12 mouse cellular contexts compared by ENCODE assay signal in genomic region chr15:13859193-13859592, GRCm38 (mm10).
DNase-seq lines count a peak whose midpoint lies in the region; ATAC-seq and TF ChIP-seq lines count a peak whose summit lies in the region.
"Had no signal": no experiment of that assay in that cellular context is flagged by ENCODE, and none has a peak within 500 bp of the region (broad histone marks: within the 10 kb centered on the region; RNA-seq: fewer than 3 reads in every experiment).

No protein-coding gene starts in this region.

- H3K27me3 ChIP-seq in hindbrain, embryonic 11.5 days (ENCODE audit: control insufficient read depth, insufficient read depth, low read length): no peaks in the 10 kb centered on the region
- no peaks in the 10 kb centered on the region for H3K27me3 ChIP-seq in hindbrain, embryonic 16.5 days (replicated peaks; ENCODE audit: control insufficient read depth, insufficient read depth, low read length)
- no peaks in the 10 kb centered on the region for H3K27me3 ChIP-seq in lung, embryonic 14.5 days (ENCODE audit: insufficient read depth, low read length)
- H3K27me3 ChIP-seq in hindbrain, postnatal 0 days (ENCODE audit: insufficient read depth, low read length): no peaks in the 10 kb centered on the region
- H3K27me3 ChIP-seq: megakaryocyte, embryonic 14.5 days had no signal

- DNase-seq in hindbrain, embryonic 11.5 days (ENCODE audit: low spot score): no peak
- DNase-seq in lung, embryonic 14.5 days: peak; percentile 54
- DNase-seq in lung, postnatal 14 days: no peak
- DNase-seq in Muller cell, postnatal 12 days (ENCODE audit: inconsistent ontology term): peak; percentile 4
- peak; percentile 54 for DNase-seq in hindbrain, postnatal 0 days (ENCODE audit: low spot score)
- DNase-seq in spleen, postnatal 36 days (ENCODE audit: low spot score in 2 of 2): no peak
- no peak for DNase-seq in heart, adult 11 months
- DNase-seq: adrenal gland, postnatal 25 days; kidney, adult 8-10 months had no signal

- TF ChIP-seq CTCF in lung, embryonic 14.5 days (IDR thresholded peaks at IDR 0.05; ENCODE audit: low read depth): peak; percentile 69
- TF ChIP-seq CTCF in hindbrain, postnatal 0 days (IDR thresholded peaks at IDR 0.05; ENCODE audit: low read depth): peak; percentile 73

- no peaks in the 10 kb centered on the region for H3K9me3 ChIP-seq in hindbrain, embryonic 11.5 days (ENCODE audit: control insufficient read depth, low read length)
- H3K9me3 ChIP-seq in hindbrain, embryonic 16.5 days (ENCODE audit: control insufficient read depth, low read length): no peaks in the 10 kb centered on the region
- no peaks in the 10 kb centered on the region for H3K9me3 ChIP-seq in lung, embryonic 14.5 days (ENCODE audit: low read depth, low read length)
- H3K9me3 ChIP-seq in hindbrain, postnatal 0 days (ENCODE audit: low read length): no peaks in the 10 kb centered on the region
- H3K9me3 ChIP-seq: G1E; megakaryocyte, embryonic 14.5 days had no signal

- no peak overlapping the region for H3K4me2 ChIP-seq in hindbrain, embryonic 11.5 days (replicated peaks; ENCODE audit: low read depth, low read length)
- no peak overlapping the region for H3K4me2 ChIP-seq in hindbrain, embryonic 16.5 days (ENCODE audit: low read length)
- no peak overlapping the region for H3K4me2 ChIP-seq in lung, embryonic 14.5 days
- no peak overlapping the region for H3K4me2 ChIP-seq in hindbrain, postnatal 0 days (ENCODE audit: low read depth, low read length)

- no peak overlapping the region for H3K9ac ChIP-seq in hindbrain, embryonic 11.5 days (ENCODE audit: low read depth, low read length)
- no peak overlapping the region for H3K9ac ChIP-seq in hindbrain, embryonic 16.5 days (ENCODE audit: low read depth, low read length)
- H3K9ac ChIP-seq in lung, embryonic 14.5 days: no peak overlapping the region
- no peak overlapping the region for H3K9ac ChIP-seq in hindbrain, postnatal 0 days (replicated peaks; ENCODE audit: low read length)

- ATAC-seq in hindbrain, embryonic 11.5 days (ENCODE audit: low FRiP score): 0 out of 2 replicates have a peak, but pooled peaks have one; percentile 35
- no peak for ATAC-seq in hindbrain, embryonic 16.5 days
- ATAC-seq in lung, embryonic 14.5 days (ENCODE audit: insufficient read depth): 0 out of 2 replicates have a peak, but pooled peaks have one; percentile 56
- no peak for ATAC-seq in hindbrain, postnatal 0 days

- H3K4me3 ChIP-seq in hindbrain, embryonic 11.5 days (ENCODE audit: low read depth, low read length): no peak overlapping the region
- no peak overlapping the region for H3K4me3 ChIP-seq in hindbrain, embryonic 16.5 days (ENCODE audit: low read length)
- H3K4me3 ChIP-seq in lung, embryonic 14.5 days (ENCODE audit: low read depth, low read length): no peak overlapping the region
- no peak overlapping the region for H3K4me3 ChIP-seq in hindbrain, postnatal 0 days (ENCODE audit: low read length)
- H3K4me3 ChIP-seq: megakaryocyte, embryonic 14.5 days had no signal

- WGBS in hindbrain, embryonic 11.5 days: 94% methylated on average over 1 of the region's 1 CpGs
- 89% methylated on average over 1 of the region's 1 CpGs for WGBS in hindbrain, embryonic 16.5 days
- WGBS in lung, embryonic 14.5 days: 78% methylated on average over 1 of the region's 1 CpGs
- 94% methylated on average over 1 of the region's 1 CpGs for WGBS in hindbrain, postnatal 0 days

- H3K36me3 ChIP-seq in hindbrain, embryonic 11.5 days (ENCODE audit: control insufficient read depth, insufficient read depth, low read length): no peaks in the 10 kb centered on the region
- no peaks in the 10 kb centered on the region for H3K36me3 ChIP-seq in hindbrain, embryonic 16.5 days (ENCODE audit: control insufficient read depth, insufficient read depth, low read length)
- no peaks in the 10 kb centered on the region for H3K36me3 ChIP-seq in lung, embryonic 14.5 days (ENCODE audit: insufficient read depth)
- no peaks in the 10 kb centered on the region for H3K36me3 ChIP-seq in hindbrain, postnatal 0 days (ENCODE audit: insufficient read depth, low read length)
- H3K36me3 ChIP-seq: G1E had no signal

- H3K4me1 ChIP-seq in hindbrain, embryonic 11.5 days (replicated peaks; ENCODE audit: control insufficient read depth, insufficient read depth, low read length): no peaks in the 10 kb centered on the region
- H3K4me1 ChIP-seq in hindbrain, embryonic 16.5 days (ENCODE audit: control insufficient read depth, insufficient read depth, low read depth, low read length): no peaks in the 10 kb centered on the region
- H3K4me1 ChIP-seq in lung, embryonic 14.5 days (ENCODE audit: insufficient read depth): no peaks in the 10 kb centered on the region
- H3K4me1 ChIP-seq in hindbrain, postnatal 0 days (ENCODE audit: insufficient read depth, low read length): no peaks in the 10 kb centered on the region
- H3K4me1 ChIP-seq: megakaryocyte, embryonic 14.5 days had no signal

- no peak overlapping the region for H3K27ac ChIP-seq in hindbrain, embryonic 11.5 days (ENCODE audit: low read depth, low read length)
- H3K27ac ChIP-seq in hindbrain, embryonic 16.5 days (ENCODE audit: low read depth, low read length): no peak overlapping the region
- H3K27ac ChIP-seq in lung, embryonic 14.5 days (ENCODE audit: low read depth): no peak overlapping the region
- H3K27ac ChIP-seq in hindbrain, postnatal 0 days: no peak overlapping the region

Comparison
In these comparisons a context has a peak if more than half of its experiments do, and no peak if none do; other contexts are left out.
1. ATAC-seq: peak in hindbrain, embryonic 11.5 days (single experiment) and lung, embryonic 14.5 days (single experiment); none in hindbrain, embryonic 16.5 days (single experiment) and hindbrain, postnatal 0 days (single experiment).
2. DNase-seq: peak in lung, embryonic 14.5 days (single experiment), Muller cell, postnatal 12 days (single experiment) and hindbrain, postnatal 0 days (single experiment); none in hindbrain, embryonic 11.5 days (single experiment), lung, postnatal 14 days (single experiment), spleen, postnatal 36 days (0 of 2) and heart, adult 11 months (single experiment).